Mouse (Mus musculus) CD4-positive naive resting alpha-beta T cell, adult 76 days (primary cell): Measurements from ENCODE around the gene Olfr1056. TPM values are rescaled to one million over a fixed set of nuclear protein-coding genes. Genes with fewer than 3 reads are reported as not detected.

ENCODE experiments used
- total RNA-seq: library from RNA; stranded (reverse); gene quantifications from one replicate; pipeline ENCODE4 v1.2.4, GENCODE M21; 2023

The Olfr1056 gene
- not detected for total RNA-seq

DNA sequence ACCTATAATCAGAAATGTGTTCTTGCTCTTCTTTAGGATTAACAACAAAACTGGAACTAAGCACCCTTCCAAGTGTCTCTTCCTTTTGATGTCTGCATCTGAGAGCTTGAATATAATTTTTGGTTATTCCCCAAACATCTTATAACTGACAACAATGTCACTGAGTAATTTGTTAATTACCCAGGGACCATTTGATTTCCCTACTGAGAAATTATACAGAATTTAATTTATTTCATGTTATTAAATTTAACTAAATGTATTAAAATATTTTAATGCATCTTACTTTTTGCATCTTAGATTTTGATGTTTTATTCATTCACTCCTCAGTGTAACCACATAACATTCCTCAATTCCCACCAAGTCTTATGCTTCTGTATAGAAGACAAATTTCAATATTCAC lies at the start of gene Olfr1056:
TSS of gene Olfr1056 (minus strand) at position 101 of the 400 bp plus-strand sequence.

DNA sequence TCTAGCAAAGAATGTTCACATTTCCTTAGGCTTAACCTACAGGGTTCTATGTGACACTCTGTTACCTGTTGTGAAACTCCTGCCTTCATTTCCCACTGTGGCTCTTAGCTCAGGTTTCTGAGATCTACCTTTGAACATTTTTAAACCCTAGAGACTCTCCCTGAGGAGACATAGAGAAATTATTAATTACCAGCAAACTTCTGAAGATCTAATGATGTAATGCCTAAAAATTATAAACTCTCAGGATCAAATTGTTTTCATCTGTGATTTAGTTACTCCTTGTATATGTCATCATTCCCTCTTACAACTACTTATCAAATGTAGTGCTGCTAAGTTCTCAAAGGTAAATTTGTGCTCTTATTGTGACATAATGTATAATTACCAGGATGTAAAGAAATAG lies 26.2 kb upstream of the Olfr1056 start, which contains the start of gene Olfr1058:
TSS of gene Olfr1058 (minus strand) at position 101 of the 400 bp plus-strand sequence.

DNA sequence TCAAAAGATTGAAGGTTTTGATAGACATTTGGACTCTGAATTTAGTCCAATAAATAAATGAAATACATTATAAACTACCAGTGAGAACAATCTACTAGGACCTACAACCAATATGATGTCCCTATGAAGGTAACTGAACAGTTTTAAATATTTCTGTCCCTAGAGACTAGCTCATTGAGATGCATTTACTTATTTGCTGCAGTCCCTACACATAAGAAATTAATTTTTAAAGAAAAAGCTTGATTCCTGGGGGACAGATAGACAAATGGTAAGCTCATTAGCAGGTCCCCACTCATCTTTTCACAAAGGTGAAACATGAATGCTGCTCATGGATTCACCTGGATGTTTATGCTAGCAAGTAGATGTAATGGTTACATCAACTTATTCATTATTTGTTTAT lies 16.0 kb upstream of the Olfr1056 start, which contains the start of gene Olfr1057:
TSS of gene Olfr1057 (minus strand) at position 101 of the 400 bp plus-strand sequence.

DNA sequence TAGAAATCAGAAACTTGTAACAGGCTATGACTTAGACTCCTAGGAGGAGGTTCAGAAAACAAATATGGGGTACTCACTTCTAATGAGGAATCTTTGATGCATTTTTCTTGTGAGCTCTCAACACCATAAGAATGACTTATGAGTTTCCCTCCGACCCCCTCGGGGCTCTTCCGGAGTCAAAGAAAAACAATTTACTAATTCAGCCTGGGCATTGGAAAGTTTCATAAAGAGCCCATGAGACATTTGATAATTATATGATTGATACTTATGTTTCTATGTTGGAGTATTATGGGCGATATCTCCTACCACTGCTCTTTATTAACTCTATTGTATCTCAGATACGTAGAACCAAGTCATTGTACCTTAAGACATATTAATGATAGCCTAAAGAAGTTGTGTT lies 12.1 kb downstream of the Olfr1056 start, which contains the start of gene Olfr1055:
TSS of gene Olfr1055 (minus strand) at position 101 of the 400 bp plus-strand sequence.

DNA sequence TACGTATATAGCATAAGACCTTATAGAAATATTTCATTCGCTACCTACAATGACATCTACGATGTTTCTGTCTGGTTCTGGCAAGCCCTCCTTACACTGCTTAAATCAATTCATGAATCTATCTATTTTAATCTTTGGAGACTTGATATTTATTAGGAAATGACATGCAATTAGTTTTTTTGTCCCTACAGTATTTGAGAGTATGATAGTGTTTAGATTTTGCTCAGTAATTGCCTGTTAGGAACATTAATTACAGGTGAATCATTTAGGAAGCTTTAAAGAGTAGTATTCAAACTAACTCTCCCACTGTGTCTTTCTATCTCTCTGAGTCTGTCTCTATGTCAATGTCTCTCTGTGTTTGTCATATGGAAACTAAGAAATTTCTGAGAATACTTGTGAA lies 26.9 kb downstream of the Olfr1056 start, which contains the start of gene Olfr1054:
TSS of gene Olfr1054 (minus strand) at position 101 of the 400 bp plus-strand sequence.

DNA sequence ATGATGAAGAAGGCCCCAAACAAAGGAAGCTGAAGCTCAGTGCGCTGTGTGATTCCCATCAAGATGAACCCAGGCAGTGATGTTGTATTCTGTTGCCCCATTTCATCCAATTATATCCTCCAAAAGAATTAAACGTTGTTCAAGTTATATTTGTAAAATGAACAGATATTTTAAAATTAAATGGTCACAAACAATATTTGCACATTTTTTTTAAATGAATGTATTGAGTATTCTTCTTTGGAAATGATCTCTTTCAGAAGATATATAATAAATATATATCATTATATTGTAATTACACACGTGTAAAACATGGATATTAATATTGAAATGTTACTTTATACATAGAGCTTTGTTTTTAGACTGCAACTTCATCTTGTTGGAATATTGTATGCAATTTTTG lies 47.1 kb downstream of the Olfr1056 start, which contains the start of gene Olfr1053:
TSS of gene Olfr1053 (minus strand) at position 101 of the 400 bp plus-strand sequence.

Other genes starting within 250 kb of the Olfr1056 start
- gene Olfr1039, start 226.5 kb downstream of the Olfr1056 start, total RNA-seq, result not detected
- not detected for gene Olfr1040, start 215.7 kb downstream of the Olfr1056 start, total RNA-seq
- gene Olfr1042, start 200.6 kb downstream of the Olfr1056 start, total RNA-seq, result not detected
- gene Olfr1043, start 194.9 kb downstream of the Olfr1056 start, total RNA-seq, result not detected
- gene Olfr1044, start 184.6 kb downstream of the Olfr1056 start, total RNA-seq, result not detected
- gene Olfr52, start 176.8 kb downstream of the Olfr1056 start, total RNA-seq, result not detected
- not detected for gene Olfr1045, start 159.5 kb downstream of the Olfr1056 start, total RNA-seq
- not detected for gene Olfr1046, start 143.2 kb downstream of the Olfr1056 start, total RNA-seq
- gene Olfr1047, start 131.1 kb downstream of the Olfr1056 start, total RNA-seq, result not detected
- not detected for gene Olfr1048, start 122.2 kb downstream of the Olfr1056 start, total RNA-seq
- gene Olfr1049, start 104.1 kb downstream of the Olfr1056 start, total RNA-seq, result not detected
- gene Olfr1051, start 83.4 kb downstream of the Olfr1056 start, total RNA-seq, result not detected
- not detected for gene Olfr1052, start 70.0 kb downstream of the Olfr1056 start, total RNA-seq
- not detected for gene Olfr1053, start 47.2 kb downstream of the Olfr1056 start, total RNA-seq
- gene Olfr1054, start 27.0 kb downstream of the Olfr1056 start, total RNA-seq, result not detected
- gene Olfr1055, start 12.2 kb downstream of the Olfr1056 start, total RNA-seq, result not detected
- not detected for gene Olfr1057, start 15.9 kb upstream of the Olfr1056 start, total RNA-seq
- not detected for gene Olfr1058, start 26.1 kb upstream of the Olfr1056 start, total RNA-seq
- gene Olfr1061, start 51.6 kb upstream of the Olfr1056 start, total RNA-seq, result not detected
- gene Olfr1062, start 64.3 kb upstream of the Olfr1056 start, total RNA-seq, result not detected
- gene Olfr1065, start 88.1 kb upstream of the Olfr1056 start, total RNA-seq, result not detected
- not detected for gene Olfr1066, start 93.8 kb upstream of the Olfr1056 start, total RNA-seq
- gene Olfr228, start 124.9 kb upstream of the Olfr1056 start, total RNA-seq, result not detected
- not detected for gene Olfr1076, start 146.0 kb upstream of the Olfr1056 start, total RNA-seq
- not detected for gene Olfr1079, start 180.0 kb upstream of the Olfr1056 start, total RNA-seq
- not detected for gene Olfr1080, start 195.8 kb upstream of the Olfr1056 start, total RNA-seq
- not detected for gene Olfr1082, start 236.5 kb upstream of the Olfr1056 start, total RNA-seq